Mouse (Mus musculus): ENCODE measurements around the gene B4galnt3.

- TF ChIP-seq CTCF (IDR thresholded peaks at IDR 0.05; ENCODE audit: control insufficient read depth, insufficient read depth, insufficient read length) (no peak), MAX (IDR thresholded peaks at IDR 0.05) (no peak), MYOG (IDR thresholded peaks at IDR 0.05; ENCODE audit: control insufficient read depth, extremely low read depth, insufficient read length) (no peak), USF1 (IDR thresholded peaks at IDR 0.05; ENCODE audit: low read depth) (no peak), CEBPB (IDR thresholded peaks at IDR 0.05; ENCODE audit: low read depth) (no peak), FOSL1 (IDR thresholded peaks at IDR 0.05; ENCODE audit: insufficient read depth, low read length, poor library complexity, severe bottlenecking) (no peak), MYOD1 (IDR thresholded peaks at IDR 0.05; ENCODE audit: control insufficient read depth, insufficient read length, low read depth) (no peak)
Measured at GRCm38 (mm10) chr6:120243250-120243649, 51.1 kb downstream of the B4galnt3 start.

All from C2C12 (cell line).